Mouse (Mus musculus) C2C12 (cell line): Measurements from ENCODE around the gene Cryz.

Experiments
- CEBPB ChIP-seq: IDR thresholded peaks from one replicate; pipeline ENCODE4 v1.6.1; 2011; ENCODE audit warnings: low read depth, mild to moderate bottlenecking, control low read depth, moderate library complexity
- CTCF ChIP-seq: IDR thresholded peaks from one replicate; pipeline ENCODE4 v1.5.1; 2011; ENCODE audit not compliant: control insufficient read depth, insufficient read depth, insufficient read length
- FOSL1 ChIP-seq: IDR thresholded peaks from one replicate; pipeline ENCODE4 v1.8.0; 2011; ENCODE audit warnings: mild to moderate bottlenecking, low read length; ENCODE audit not compliant: poor library complexity, insufficient read depth, severe bottlenecking
- MAX ChIP-seq: IDR thresholded peaks from one replicate; pipeline ENCODE4 v1.6.1; 2011; ENCODE audit warnings: mild to moderate bottlenecking, control low read depth
- MYOD1 ChIP-seq: IDR thresholded peaks from one replicate; pipeline ENCODE4 v1.6.1; 2011; ENCODE audit warnings: low read depth; ENCODE audit not compliant: control insufficient read depth, insufficient read length
- MYOG ChIP-seq: IDR thresholded peaks from one replicate; pipeline ENCODE4 v1.6.1; 2011; ENCODE audit not compliant: control insufficient read depth, insufficient read length; ENCODE audit errors: extremely low read depth
- USF1 ChIP-seq: IDR thresholded peaks from one replicate; pipeline ENCODE4 v1.6.1; 2011; ENCODE audit warnings: low read depth, mild to moderate bottlenecking, control low read depth, moderate library complexity

GRCm38 (mm10) chr3:154570786-154571185 lies 25.7 kb upstream of the Cryz start:
- TF ChIP-seq MYOD1 (no peak), CTCF (no peak), USF1 (no peak), MAX (no peak), CEBPB (no peak), MYOG (no peak), FOSL1 (no peak)
